Comparison of ENCODE assay signal across 8 mouse cellular contexts in genomic region chr6:48602080-48602741, GRCm38 (mm10). TPM values are rescaled to one million over a fixed set of nuclear protein-coding genes. Genes with fewer than 3 reads are reported as not detected.
A peak's percentile ranks its signal among the peaks of the same experiment; 100 is the strongest.
DNase-seq lines count a peak whose midpoint lies in the region; ATAC-seq and TF ChIP-seq lines count a peak whose summit lies in the region.

No protein-coding gene starts in this region.

- no peak for TF ChIP-seq CTCF in left cerebral cortex, adult 2 months (IDR thresholded peaks at IDR 0.05)

- intact Hi-C loops in left cerebral cortex, adult 2 months (cut with DNase I), result no loop called here

- ATAC-seq in granulocyte monocyte progenitor cell, adult 5-6 weeks (replicated peaks; ENCODE audit: poor library complexity, severe bottlenecking), result peak; percentile 26; the same call in 1 of the 2 replicates

- peak; percentile 33 for DNase-seq in retina, embryonic 14.5 days (ENCODE audit: low spot score)
- DNase-seq in retina, postnatal 1 day, result no peak
- peak; percentile 38 to 44 for DNase-seq in left cerebral cortex, adult 2 months (ENCODE audit: extremely low spot score in 1 of 2, low spot score in 2 of 2)
- peak; percentile 37 for DNase-seq in lung, postnatal 14 days
- DNase-seq in right cerebral cortex, postnatal 14 days, result peak; percentile 51
- no peak for DNase-seq in ovary, adult 18-20 months (ENCODE audit: low spot score)

- H3K4me3 ChIP-seq in brown adipose tissue, adult 24 weeks (ENCODE audit: insufficient read depth, low read depth, low read length), result peak overlapping the region; percentile 90
- peak overlapping the region; percentile 99 for H3K4me3 ChIP-seq in left cerebral cortex, adult 2 months

- 0 out of 2 replicates have a peak, but pooled peaks cover 3% of the 10 kb centered on the region for H3K4me1 ChIP-seq in brown adipose tissue, adult 24 weeks (ENCODE audit: control insufficient read depth, insufficient read depth, insufficient read length, low read length)

- H3K27ac ChIP-seq in brown adipose tissue, adult 24 weeks (replicated peaks; ENCODE audit: low read depth, low read length), result peak overlapping the region; percentile 70
- H3K27ac ChIP-seq in left cerebral cortex, adult 2 months, result peak overlapping the region; percentile 93

RNA-seq across cellular contexts. Expression of gene Zfp775, which starts 0.3 kb away (rescaled TPM):
- 1.2 and 2.3 TPM in 2 replicates for polyA plus RNA-seq in brown adipose tissue, adult 24 weeks (2012; ENCODE audit: insufficient read depth, insufficient read length, missing spikeins)
- total RNA-seq in granulocyte monocyte progenitor cell, adult 5-6 weeks (2014; fragmentation: Nextera tagmentation), result 2.2 TPM in 1 of 2 replicates, not detected in the other
- total RNA-seq in granulocyte monocyte progenitor cell, adult 5-6 weeks (2017), result 0.99 and 1.7 TPM in 2 replicates
- total RNA-seq in left cerebral cortex, adult 2 months (2021), result 1 to 10 TPM; 6.3 to 8.3 TPM

RNA-seq across cellular contexts. Expression of gene Gm44965, which starts 8.5 kb away (rescaled TPM):
- not detected in 2 replicates for polyA plus RNA-seq in brown adipose tissue, adult 24 weeks (2012; ENCODE audit: insufficient read depth, insufficient read length, missing spikeins)
- not detected in 2 replicates for total RNA-seq in granulocyte monocyte progenitor cell, adult 5-6 weeks (2014; fragmentation: Nextera tagmentation)
- total RNA-seq in granulocyte monocyte progenitor cell, adult 5-6 weeks (2017), result not detected in 2 replicates
- not detected for total RNA-seq in left cerebral cortex, adult 2 months (2021)

RNA-seq across cellular contexts. Expression of gene Repin1, which starts 8.5 kb away (rescaled TPM):
- polyA plus RNA-seq in brown adipose tissue, adult 24 weeks (2012; ENCODE audit: insufficient read depth, insufficient read length, missing spikeins), result 14.1 and 17.4 TPM in 2 replicates
- total RNA-seq in granulocyte monocyte progenitor cell, adult 5-6 weeks (2014; fragmentation: Nextera tagmentation), result 15.2 and 18.8 TPM in 2 replicates
- total RNA-seq in granulocyte monocyte progenitor cell, adult 5-6 weeks (2017), result 10.6 and 12.0 TPM in 2 replicates
- total RNA-seq in left cerebral cortex, adult 2 months (2021), result 10 to 100 TPM; 56.5 to 58.0 TPM

RNA-seq across cellular contexts. Expression of gene Gm45021, which starts 12.8 kb away (rescaled TPM):
- polyA plus RNA-seq in brown adipose tissue, adult 24 weeks (2012; ENCODE audit: insufficient read depth, insufficient read length, missing spikeins), result not detected in 2 replicates
- total RNA-seq in granulocyte monocyte progenitor cell, adult 5-6 weeks (2014; fragmentation: Nextera tagmentation), result not detected in 2 replicates
- total RNA-seq in granulocyte monocyte progenitor cell, adult 5-6 weeks (2017), result not detected in 2 replicates
- total RNA-seq in left cerebral cortex, adult 2 months (2021), result not detected

RNA-seq across cellular contexts. Expression of gene AI854703, which starts 24.4 kb away (rescaled TPM):
- 2.3 and 2.9 TPM in 2 replicates for polyA plus RNA-seq in brown adipose tissue, adult 24 weeks (2012; ENCODE audit: insufficient read depth, insufficient read length, missing spikeins)
- total RNA-seq in granulocyte monocyte progenitor cell, adult 5-6 weeks (2014; fragmentation: Nextera tagmentation), result 1.3 TPM in 1 of 2 replicates, not detected in the other
- total RNA-seq in granulocyte monocyte progenitor cell, adult 5-6 weeks (2017), result 0.05 and 0.13 TPM in 2 replicates
- total RNA-seq in left cerebral cortex, adult 2 months (2021), result 10 to 100 TPM; 14.9 to 17.1 TPM

Comparison
In these comparisons a context has a peak if more than half of its experiments do, and no peak if none do; other contexts are left out.
1. DNase-seq: peak in retina, embryonic 14.5 days (single experiment), left cerebral cortex, adult 2 months (2 of 2), lung, postnatal 14 days (single experiment) and right cerebral cortex, postnatal 14 days (single experiment); none in retina, postnatal 1 day (single experiment) and ovary, adult 18-20 months (single experiment).